Mouse (Mus musculus) C2C12 (cell line): ENCODE results near the gene Trio.

ENCODE experiments used
- CTCF ChIP-seq: IDR thresholded peaks from one replicate; pipeline ENCODE4 v1.5.1; 2011; ENCODE audit not compliant: control insufficient read depth, insufficient read depth, insufficient read length
- MYOD1 ChIP-seq: IDR thresholded peaks from one replicate; pipeline ENCODE4 v1.6.1; 2011; ENCODE audit warnings: low read depth; ENCODE audit not compliant: control insufficient read depth, insufficient read length
- MYOG ChIP-seq: IDR thresholded peaks from one replicate; pipeline ENCODE4 v1.6.1; 2011; ENCODE audit not compliant: control insufficient read depth, insufficient read length; ENCODE audit errors: extremely low read depth
- USF1 ChIP-seq: IDR thresholded peaks from one replicate; pipeline ENCODE4 v1.6.1; 2011; ENCODE audit warnings: low read depth, mild to moderate bottlenecking, control low read depth, moderate library complexity

DNA sequence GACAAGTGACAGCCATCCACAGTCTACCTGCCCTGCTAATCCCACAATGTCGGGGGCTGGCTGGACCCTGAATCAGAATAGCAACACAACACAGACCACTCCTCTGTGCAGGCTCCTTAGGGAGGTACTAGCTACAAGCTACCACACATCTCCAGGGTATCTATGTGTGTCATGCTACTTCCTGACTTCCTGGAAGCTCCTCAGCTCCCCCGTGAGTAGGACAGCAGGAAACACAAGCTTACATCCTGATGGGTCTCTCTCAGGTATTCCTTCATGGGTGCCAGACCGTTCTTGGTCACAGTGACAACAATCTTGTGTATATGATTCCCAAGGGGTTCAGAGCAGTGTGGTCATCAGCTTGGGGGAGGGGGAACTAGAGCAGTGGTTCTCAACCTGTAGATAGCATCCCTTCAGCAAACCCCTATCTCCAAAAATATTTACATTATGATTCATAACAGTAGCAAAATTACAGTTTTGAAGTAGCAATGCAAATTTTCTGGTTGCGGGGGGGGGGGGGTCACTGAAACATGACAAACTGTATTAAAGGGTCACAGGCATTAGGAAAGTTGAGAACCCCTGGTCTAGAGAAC is 199.5 kb downstream of the Trio start:
- TF ChIP-seq CTCF (no peak), MYOG (no peak), USF1 (no peak), MYOD1 (no peak)
